Mouse (Mus musculus) layer of hippocampus, adult 2 months (tissue): ENCODE results near the gene Arl15. TPM values are rescaled to one million over a fixed set of nuclear protein-coding genes. Genes with fewer than 3 reads are reported as not detected.

Experiments used
- DNase-seq, 2 experiments: peaks; one replicate each; pipeline ENCODE4 v3.0.0; 2022; ENCODE audit warnings: low spot score in 2 of 2
- H3K27ac ChIP-seq: fragments of 200-600 bp; 2 replicates; pipeline ENCODE4 v1.8.1; 2022
- H3K4me3 ChIP-seq: fragments of 200-600 bp; 2 replicates; pipeline ENCODE4 v1.8.1; 2022; ENCODE audit warnings: mild to moderate bottlenecking
- CTCF ChIP-seq: fragments of 200-600 bp; conservative IDR thresholded peaks from 2 replicates; pipeline ENCODE4 v1.8.1; 2022; ENCODE audit warnings: antibody characterized with exemption, mild to moderate bottlenecking, moderate library complexity
- total RNA-seq, 2 experiments: library from RNA; stranded (reverse); gene quantifications; 2 replicates each; pipeline ENCODE4 v1.2.3; 2021

The Arl15 gene
- total RNA-seq, 2 experiments from 2014 or later = 61.7 to 67.0 TPM

GRCm38 (mm10) chr13:113940151-113940550 is 145.8 kb downstream of the Arl15 start:
- DNase-seq = no peak
- no peak for TF ChIP-seq CTCF

GRCm38 (mm10) chr13:113941943-113942342 is 147.6 kb downstream of the Arl15 start:
- H3K27ac ChIP-seq = no peak overlapping the region
- no peak for TF ChIP-seq CTCF
- H3K4me3 ChIP-seq = no peak overlapping the region
- DNase-seq = no peak

More at GRCm38 (mm10) chr13:113940151-113940550, 145.8 kb downstream of the Arl15 start:
- Histone ChIP-seq H3K4me3 (no peak overlapping the region), H3K27ac (no peak overlapping the region)

- DNase-seq = no peak
- Histone ChIP-seq H3K27ac (no peak overlapping the region), H3K4me3 (no peak overlapping the region)
- TF ChIP-seq CTCF = no peak
Measured at GRCm38 (mm10) chr13:113947546-113947945, 153.2 kb downstream of the Arl15 start.

- Histone ChIP-seq H3K4me3 (no peak overlapping the region), H3K27ac (no peak overlapping the region)
- TF ChIP-seq CTCF = no peak
- DNase-seq = no peak
Measured at GRCm38 (mm10) chr13:113949708-113950107, 155.4 kb downstream of the Arl15 start.

GRCm38 (mm10) chr13:113950131-113950530 is 155.8 kb downstream of the Arl15 start:
- Histone ChIP-seq H3K27ac (no peak overlapping the region), H3K4me3 (no peak overlapping the region)
- no peak for TF ChIP-seq CTCF
- no peak for DNase-seq

DNA sequence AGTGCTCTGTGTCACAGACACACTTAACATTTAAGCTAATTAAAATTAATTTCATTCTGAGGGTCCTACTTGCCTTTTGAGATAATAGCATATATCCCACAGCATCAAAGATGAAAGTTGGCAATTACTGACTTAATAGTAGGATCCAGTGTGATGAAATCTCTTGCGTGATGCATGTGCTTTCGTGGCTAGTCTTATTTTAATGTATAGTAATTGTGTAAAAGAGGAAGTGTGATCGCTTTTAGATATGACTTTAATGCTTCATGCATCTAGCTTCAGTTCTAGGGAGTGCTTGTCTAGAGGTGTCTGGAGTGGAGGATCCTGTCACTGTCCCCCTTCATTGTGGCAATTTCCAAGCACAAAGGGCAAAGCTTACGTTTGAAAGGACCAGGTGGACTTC is 163.1 kb downstream of the Arl15 start:
- TF ChIP-seq CTCF = no peak
- DNase-seq = no peak
- H3K27ac ChIP-seq = no peak overlapping the region
- no peak overlapping the region for H3K4me3 ChIP-seq

DNA sequence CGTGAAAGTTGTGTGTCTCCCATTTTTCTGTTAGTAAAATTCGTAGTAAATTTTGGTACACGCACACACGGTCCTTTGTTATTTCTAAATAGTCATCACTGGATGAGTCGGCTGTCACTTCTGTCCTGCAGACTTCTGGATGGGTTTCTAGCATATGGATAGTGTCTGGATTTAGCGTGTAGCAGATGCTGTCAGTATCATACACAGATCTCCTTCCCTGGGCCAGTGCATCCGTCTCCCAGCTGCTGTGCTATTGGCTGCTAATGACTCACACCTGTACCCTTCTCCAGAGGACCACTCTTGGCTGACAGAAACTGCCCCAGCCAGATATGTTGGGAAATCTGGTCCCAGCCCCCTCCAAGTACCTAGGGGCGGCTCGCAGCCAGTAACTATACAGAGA is 170.6 kb downstream of the Arl15 start:
- Histone ChIP-seq H3K4me3 (no peak overlapping the region), H3K27ac (no peak overlapping the region)
- no peak for TF ChIP-seq CTCF
- DNase-seq = no peak

GRCm38 (mm10) chr13:113970706-113971105 is 176.4 kb downstream of the Arl15 start:
- no peak for DNase-seq
- no peak for TF ChIP-seq CTCF
- no peak overlapping the region for H3K4me3 ChIP-seq
- no peak overlapping the region for H3K27ac ChIP-seq

DNA sequence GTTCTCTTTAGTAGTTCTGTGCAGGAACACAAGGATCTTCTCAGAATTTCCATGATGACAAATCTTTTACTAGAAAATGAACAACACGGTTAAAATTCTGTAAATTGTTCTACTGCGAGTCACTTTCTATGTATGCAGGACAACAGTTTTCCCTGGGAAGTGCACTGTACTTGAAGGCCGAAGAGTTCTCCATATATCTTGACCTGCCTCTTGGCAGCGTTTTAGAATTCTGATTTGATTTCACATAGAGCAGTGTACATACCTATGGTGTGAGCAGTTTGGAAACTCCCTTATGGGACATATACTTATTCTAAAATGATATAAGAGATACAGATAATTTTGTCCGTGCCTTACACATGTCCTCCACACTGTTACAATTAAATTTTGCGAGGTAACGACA is 178.1 kb downstream of the Arl15 start:
- Histone ChIP-seq H3K27ac (no peak overlapping the region), H3K4me3 (no peak overlapping the region)
- no peak for TF ChIP-seq CTCF
- no peak for DNase-seq

GRCm38 (mm10) chr13:113974866-113975265 is 180.6 kb downstream of the Arl15 start:
- no peak for DNase-seq
- Histone ChIP-seq H3K27ac (no peak overlapping the region), H3K4me3 (no peak overlapping the region)
- no peak for TF ChIP-seq CTCF

- no peak for TF ChIP-seq CTCF
- Histone ChIP-seq H3K27ac (no peak overlapping the region), H3K4me3 (no peak overlapping the region)
- DNase-seq = no peak
Measured at GRCm38 (mm10) chr13:113975722-113976121, 181.4 kb downstream of the Arl15 start.

GRCm38 (mm10) chr13:113976936-113977335 is 182.6 kb downstream of the Arl15 start:
- DNase-seq = no peak
- H3K4me3 ChIP-seq = no peak overlapping the region
- TF ChIP-seq CTCF = no peak
- H3K27ac ChIP-seq = no peak overlapping the region

GRCm38 (mm10) chr13:113980739-113981460 is 186.6 kb downstream of the Arl15 start:
- Histone ChIP-seq H3K27ac (no peak overlapping the region), H3K4me3 (no peak overlapping the region)
- TF ChIP-seq CTCF = no peak
- no peak for DNase-seq

DNA sequence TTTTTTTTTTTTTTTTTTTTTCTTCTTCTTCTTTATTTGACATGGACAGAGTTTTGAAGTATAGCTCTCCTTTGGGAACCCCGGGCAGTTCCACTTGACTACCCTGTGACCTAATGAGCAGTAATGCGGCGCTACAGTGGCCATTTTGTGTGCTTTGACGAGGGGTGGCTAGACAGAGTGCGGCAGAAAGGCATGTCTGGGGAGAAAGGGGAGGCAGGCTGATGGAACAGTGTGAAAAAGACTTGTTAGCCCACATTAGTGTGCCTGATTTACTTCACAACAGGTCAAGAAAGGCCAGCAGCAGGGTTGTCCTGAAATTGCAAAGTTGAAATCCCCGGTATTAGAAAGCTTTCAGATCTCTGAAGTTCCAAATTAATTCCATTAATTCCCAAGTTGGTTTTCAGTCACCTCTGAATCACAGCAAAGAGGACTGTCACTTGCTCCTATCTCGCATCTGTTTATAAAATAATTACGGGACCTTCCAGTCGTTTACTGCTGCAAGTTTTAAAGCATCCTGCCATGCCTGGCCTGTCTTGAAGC is 187.2 kb downstream of the Arl15 start:
- no peak for TF ChIP-seq CTCF
- Histone ChIP-seq H3K27ac (no peak overlapping the region), H3K4me3 (no peak overlapping the region)
- no peak for DNase-seq

DNA sequence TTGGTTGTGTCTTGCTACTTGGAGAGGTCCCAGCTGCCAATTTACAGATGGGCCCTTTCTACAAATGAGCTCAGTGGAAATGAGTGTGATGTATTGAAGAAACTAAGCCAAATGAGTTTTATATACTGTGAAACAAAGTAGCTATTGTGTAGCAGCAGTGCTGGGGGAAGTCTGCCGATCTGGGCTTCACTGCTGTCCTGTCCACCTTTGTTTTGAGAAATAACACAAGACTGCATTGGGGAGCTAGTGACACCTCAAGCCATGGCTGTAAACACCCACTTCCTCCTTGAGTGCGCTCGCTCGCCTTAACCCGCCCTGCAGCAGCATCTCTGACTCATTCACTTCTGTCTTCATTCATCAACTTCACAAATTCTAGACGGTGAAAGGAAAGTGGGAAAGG is 189.3 kb downstream of the Arl15 start:
- H3K4me3 ChIP-seq = no peak overlapping the region
- no peak for DNase-seq
- H3K27ac ChIP-seq = no peak overlapping the region
- TF ChIP-seq CTCF = no peak
